Mouse (Mus musculus) macrophage (primary cell): Measurements from ENCODE around the gene Dag1. TPM values are rescaled to one million over a fixed set of nuclear protein-coding genes. Genes with fewer than 3 reads are reported as not detected.
A peak's percentile ranks its signal among the peaks of the same experiment; 100 is the strongest.

ENCODE experiments used
- H3K27ac ChIP-seq: fragments of 350-480 bp; formaldehyde crosslinking; 2 replicates; pipeline ENCODE4 v1.9.0; 2021
- H3K36me3 ChIP-seq: fragments of 350-480 bp; formaldehyde crosslinking; 2 replicates; pipeline ENCODE4 v1.9.0; 2021; ENCODE audit errors: inconsistent target
- H3K4me3 ChIP-seq: fragments of 350-480 bp; formaldehyde crosslinking; 2 replicates; pipeline ENCODE4 v1.9.0; 2021; ENCODE audit errors: inconsistent target
- H3K79me2 ChIP-seq: fragments of 350-480 bp; formaldehyde crosslinking; 2 replicates; pipeline ENCODE4 v1.9.0; 2021; ENCODE audit errors: inconsistent target
- WGBS: methylation state at CpG from one replicate; pipeline ENCODE4 v1.1.7; 2026; ENCODE audit warnings: inconsistent platforms; ENCODE audit not compliant: missing documents; 5-methylcytosine and 5-hydroxymethylcytosine counted together
- polyA plus RNA-seq: library from polyadenylated mRNA; stranded (reverse); fragments of 250-400 nt; gene quantifications from 3 replicates; pipeline ENCODE4 v1.2.4, GENCODE M21; 2018; ENCODE audit warnings: inconsistent platforms

Gene Dag1
- polyA plus RNA-seq, 1 experiment from 2014 or later: 58.2 TPM

GRCm38 (mm10) chr9:108225166-108225565, 38.6 kb downstream of the Dag1 start:
- Histone ChIP-seq H3K4me3 (no peak overlapping the region), H3K36me3 (no peaks in the 10 kb centered on the region), H3K79me2 (peaks cover 15% of the 10 kb centered on the region; the same call in 1 of the 2 replicates), H3K27ac (no peak overlapping the region)
- WGBS: 90% methylated on average over 2 of the region's 2 CpGs

- H3K4me3 ChIP-seq: no peak overlapping the region
- peaks cover 15% of the 10 kb centered on the region; the same call in 1 of the 2 replicates for H3K79me2 ChIP-seq
- no peak overlapping the region for H3K27ac ChIP-seq
- 100% methylated on average over 1 of the region's 1 CpGs for WGBS
- no peaks in the 10 kb centered on the region for H3K36me3 ChIP-seq
These were observed 40.1 kb downstream of the Dag1 start for GRCm38 (mm10) chr9:108223633-108224032.

- Histone ChIP-seq H3K27ac (no peak overlapping the region), H3K36me3 (0 out of 2 replicates have a peak, but pooled peaks cover 12% of the 10 kb centered on the region), H3K4me3 (no peak overlapping the region), H3K79me2 (peaks cover 15% of the 10 kb centered on the region; the same call in 1 of the 2 replicates)
- 97% methylated on average over 3 of the region's 3 CpGs for WGBS
These were observed 42.2 kb downstream of the Dag1 start for GRCm38 (mm10) chr9:108221566-108221965.

- WGBS: no CpG with 5 or more reads among the region's 1 CpGs
- Histone ChIP-seq H3K27ac (peak overlapping the region; percentile 70), H3K4me3 (no peak overlapping the region), H3K79me2 (peaks cover 15% of the 10 kb centered on the region; the same call in 1 of the 2 replicates), H3K36me3 (0 out of 2 replicates have a peak, but pooled peaks cover 12% of the 10 kb centered on the region)
These were observed 43.4 kb downstream of the Dag1 start for GRCm38 (mm10) chr9:108220380-108220774.

- peak overlapping the region; percentile 70 for H3K27ac ChIP-seq
- 0 out of 2 replicates have a peak, but pooled peaks cover 12% of the 10 kb centered on the region for H3K36me3 ChIP-seq
- WGBS: 93% methylated on average over 12 of the region's 12 CpGs
- peaks cover 10% of the 10 kb centered on the region; the same call in 1 of the 2 replicates for H3K79me2 ChIP-seq
- no peak overlapping the region for H3K4me3 ChIP-seq
These were observed 43.9 kb downstream of the Dag1 start for GRCm38 (mm10) chr9:108219766-108220379.

- no peak overlapping the region for H3K4me3 ChIP-seq
- 0 out of 2 replicates have a peak, but pooled peaks cover 12% of the 10 kb centered on the region for H3K36me3 ChIP-seq
- H3K79me2 ChIP-seq: 0 out of 2 replicates have a peak, but pooled peaks cover 10% of the 10 kb centered on the region
- 91% methylated on average over 11 of the region's 11 CpGs for WGBS
- no peak overlapping the region for H3K27ac ChIP-seq
These were observed 45.7 kb downstream of the Dag1 start for GRCm38 (mm10) chr9:108217936-108218543.

GRCm38 (mm10) chr9:108217406-108217805, 46.4 kb downstream of the Dag1 start:
- Histone ChIP-seq H3K36me3 (0 out of 2 replicates have a peak, but pooled peaks cover 12% of the 10 kb centered on the region), H3K4me3 (no peak overlapping the region), H3K27ac (no peak overlapping the region), H3K79me2 (0 out of 2 replicates have a peak, but pooled peaks cover 7% of the 10 kb centered on the region)
- WGBS: 91% methylated on average over 3 of the region's 3 CpGs

GRCm38 (mm10) chr9:108213105-108213504, 50.7 kb downstream of the Dag1 start:
- Histone ChIP-seq H3K36me3 (peaks cover 27% of the 10 kb centered on the region), H3K27ac (no peak overlapping the region), H3K79me2 (no peaks in the 10 kb centered on the region), H3K4me3 (no peak overlapping the region)
- WGBS: 89% methylated on average over 7 of the region's 7 CpGs

- Histone ChIP-seq H3K4me3 (no peak overlapping the region), H3K36me3 (peaks cover 26% of the 10 kb centered on the region), H3K27ac (no peak overlapping the region), H3K79me2 (no peaks in the 10 kb centered on the region)
- WGBS: 88% methylated on average over 2 of the region's 2 CpGs
These were observed 51.3 kb downstream of the Dag1 start for GRCm38 (mm10) chr9:108212426-108212825.

- 91% methylated on average over 3 of the region's 3 CpGs for WGBS
- Histone ChIP-seq H3K4me3 (no peak overlapping the region), H3K36me3 (peaks cover 25% of the 10 kb centered on the region), H3K27ac (no peak overlapping the region), H3K79me2 (no peaks in the 10 kb centered on the region)
These were observed 58.2 kb downstream of the Dag1 start for GRCm38 (mm10) chr9:108205571-108205901.

- Histone ChIP-seq H3K79me2 (no peaks in the 10 kb centered on the region), H3K36me3 (peaks cover 25% of the 10 kb centered on the region), H3K27ac (no peak overlapping the region), H3K4me3 (no peak overlapping the region)
- WGBS: 90% methylated on average over 8 of the region's 8 CpGs
These were observed 58.7 kb downstream of the Dag1 start for GRCm38 (mm10) chr9:108204884-108205570.

- Histone ChIP-seq H3K4me3 (peak overlapping the region; percentile 8; the same call in 1 of the 2 replicates), H3K79me2 (no peaks in the 10 kb centered on the region), H3K27ac (no peak overlapping the region), H3K36me3 (peaks cover 9% of the 10 kb centered on the region; the same call in 1 of the 2 replicates)
- 13% methylated on average over 13 of the region's 13 CpGs for WGBS
These were observed 60.7 kb downstream of the Dag1 start for GRCm38 (mm10) chr9:108203015-108203414.

- peaks cover 5% of the 10 kb centered on the region; the same call in 1 of the 2 replicates for H3K36me3 ChIP-seq
- no peak overlapping the region for H3K27ac ChIP-seq
- H3K4me3 ChIP-seq: no peak overlapping the region
- 100% methylated on average over 2 of the region's 2 CpGs for WGBS
- H3K79me2 ChIP-seq: no peaks in the 10 kb centered on the region
These were observed 61.6 kb downstream of the Dag1 start for GRCm38 (mm10) chr9:108202169-108202568.

- under 1% methylated on average over 13 of the region's 13 CpGs for WGBS
- no peak overlapping the region for H3K27ac ChIP-seq
- no peaks in the 10 kb centered on the region for H3K36me3 ChIP-seq
- H3K79me2 ChIP-seq: no peaks in the 10 kb centered on the region
- no peak overlapping the region for H3K4me3 ChIP-seq
These were observed 62.6 kb downstream of the Dag1 start for GRCm38 (mm10) chr9:108201160-108201559.

GRCm38 (mm10) chr9:108198621-108199020, 65.1 kb downstream of the Dag1 start:
- no peak overlapping the region for H3K27ac ChIP-seq
- WGBS: 98% methylated on average over 4 of the region's 4 CpGs
- H3K79me2 ChIP-seq: no peaks in the 10 kb centered on the region
- no peaks in the 10 kb centered on the region for H3K36me3 ChIP-seq
- no peak overlapping the region for H3K4me3 ChIP-seq
